Mouse (Mus musculus) kidney, postnatal 0 days (tissue): ENCODE measurements at regions not wholly inside any gene's neighbourhood (a gene's known extent, or its start where the extent isn't known, plus 50 kb on each side); places are given as distances from the start of the nearest gene placed in this dataset.
A peak's percentile ranks its signal among the peaks of the same experiment; 100 is the strongest.
"Not testable (repeated sequence)": the region's sequence is repeated elsewhere in the genome, so short reads cannot be mapped to it uniquely, and the experiment has no call there.

Experiments used
- ATAC-seq: fragments of 200-750 bp; cut with Nextera tagmentation; replicated peaks from 2 replicates; pipeline ENCODE4 v1.8.0; 2017; ENCODE audit warnings: low read depth, moderate number of reproducible peaks, moderate TSS enrichment, moderate library complexity; ENCODE audit not compliant: low FRiP score
- DNase-seq: peaks from one replicate; pipeline ENCODE4 v3.0.0-alpha.2; 2016; ENCODE audit warnings: low spot score
- H3K27ac ChIP-seq: fragments of 300-500 bp; sonication (generic); 2 replicates; pipeline ENCODE4 v1.5.1; 2014; ENCODE audit warnings: mild to moderate bottlenecking
- H3K27me3 ChIP-seq: fragments of 300-500 bp; sonication (generic); 2 replicates; pipeline ENCODE4 v1.6.1; 2014; ENCODE audit warnings: low read length, mixed read lengths; ENCODE audit not compliant: insufficient read depth
- H3K36me3 ChIP-seq: fragments of 300-500 bp; sonication (generic); 2 replicates; pipeline ENCODE4 v1.6.1; 2014; ENCODE audit warnings: low read length, mixed read lengths; ENCODE audit not compliant: insufficient read depth
- H3K4me1 ChIP-seq: fragments of 300-500 bp; sonication (generic); replicated peaks from 2 replicates; pipeline ENCODE4 v1.6.1; 2014; ENCODE audit warnings: antibody characterized with exemption, low read length, mixed read lengths; ENCODE audit not compliant: insufficient read depth
- H3K4me2 ChIP-seq: fragments of 300-500 bp; sonication (generic); 2 replicates; pipeline ENCODE4 v1.6.1; 2014; ENCODE audit warnings: mild to moderate bottlenecking, low read length, moderate library complexity, mixed read lengths
- H3K4me3 ChIP-seq: fragments of 300-500 bp; sonication (generic); replicated peaks from 2 replicates; pipeline ENCODE4 v1.5.1; 2014; ENCODE audit warnings: low read depth, low read length
- H3K9ac ChIP-seq: fragments of 300-500 bp; sonication (generic); 2 replicates; pipeline ENCODE4 v1.6.1; 2014; ENCODE audit warnings: low read depth, low read length
- H3K9me3 ChIP-seq: fragments of 300-500 bp; sonication (generic); replicated peaks from 2 replicates; pipeline ENCODE4 v1.6.1; 2016; ENCODE audit warnings: low read length, inconsistent platforms, mixed read lengths
- CTCF ChIP-seq: IDR thresholded peaks from 2 replicates; pipeline ENCODE4 v1.5.1; 2016; ENCODE audit warnings: antibody characterized with exemption, low read depth, mild to moderate bottlenecking, moderate library complexity
- WGBS: fragments of 180-500 bp; shearing (Covaris S2); extraction: QIAGEN DNeasy Blood & Tissue Kit; methylation state at CpG from one replicate; pipeline ENCODE4 v1.1.7; 2014; 5-methylcytosine and 5-hydroxymethylcytosine counted together

- TF ChIP-seq CTCF, result no peak
- Histone ChIP-seq H3K4me3 (no peak overlapping the region), H3K9ac (no peak overlapping the region), H3K4me1 (0 out of 2 replicates have a peak, but pooled peaks cover 6% of the 10 kb centered on the region), H3K9me3 (no peaks in the 10 kb centered on the region), H3K4me2 (no peak overlapping the region), H3K27ac (no peak overlapping the region), H3K36me3 (no peaks in the 10 kb centered on the region), H3K27me3 (no peaks in the 10 kb centered on the region)
- ATAC-seq (no peak), DNase-seq (no peak)
- WGBS, result 62% methylated on average over 12 of the region's 12 CpGs
Measured at GRCm38 (mm10) chr12:109748326-109749059, 148.4 kb upstream of the Rtl1 start.

- Histone ChIP-seq H3K36me3 (no peaks in the 10 kb centered on the region), H3K27ac (no peak overlapping the region), H3K27me3 (no peaks in the 10 kb centered on the region), H3K4me3 (no peak overlapping the region), H3K9ac (no peak overlapping the region), H3K4me2 (peak overlapping the region; percentile 25; the same call in 1 of the 2 replicates), H3K4me1 (0 out of 2 replicates have a peak, but pooled peaks cover 6% of the 10 kb centered on the region), H3K9me3 (no peaks in the 10 kb centered on the region)
- TF ChIP-seq CTCF, result no peak
- WGBS, result 41% methylated on average over 2 of the region's 2 CpGs
- DNase-seq (no peak), ATAC-seq (no peak)
Measured at GRCm38 (mm10) chr12:109749256-109749655, 149.1 kb upstream of the Rtl1 start.

GRCm38 (mm10) chr12:109749711-109750243 is 149.6 kb upstream of the Rtl1 start:
- Histone ChIP-seq H3K9ac (no peak overlapping the region), H3K36me3 (no peaks in the 10 kb centered on the region), H3K27me3 (no peaks in the 10 kb centered on the region), H3K4me1 (0 out of 2 replicates have a peak, but pooled peaks cover 6% of the 10 kb centered on the region), H3K9me3 (no peaks in the 10 kb centered on the region), H3K27ac (no peak overlapping the region), H3K4me2 (peak overlapping the region; percentile 25), H3K4me3 (no peak overlapping the region)
- 1% methylated on average over 14 of the region's 14 CpGs for WGBS
- peak; percentile 86 for ATAC-seq
- peak; percentile 85 for DNase-seq
- TF ChIP-seq CTCF, result peak; percentile 62

GRCm38 (mm10) chr12:109754986-109755385 is 154.9 kb upstream of the Rtl1 start:
- H3K9me3 ChIP-seq, result no peaks in the 10 kb centered on the region
- H3K4me2 ChIP-seq, result no peak overlapping the region
- no peaks in the 10 kb centered on the region for H3K36me3 ChIP-seq
- ATAC-seq (no peak), DNase-seq (no peak)
- no peak overlapping the region for H3K9ac ChIP-seq
- no peak for TF ChIP-seq CTCF
- no peaks in the 10 kb centered on the region for H3K4me1 ChIP-seq
- H3K4me3 ChIP-seq, result no peak overlapping the region
- 88% methylated on average over 7 of the region's 7 CpGs for WGBS
- H3K27me3 ChIP-seq, result no peaks in the 10 kb centered on the region
- no peak overlapping the region for H3K27ac ChIP-seq

- no peaks in the 10 kb centered on the region for H3K36me3 ChIP-seq
- 66% methylated on average over 4 of the region's 4 CpGs for WGBS
- DNase-seq, result no peak
- no peaks in the 10 kb centered on the region for H3K9me3 ChIP-seq
- no peak overlapping the region for H3K4me3 ChIP-seq
- TF ChIP-seq CTCF, result no peak
- no peak for ATAC-seq
- no peak overlapping the region for H3K9ac ChIP-seq
- no peak overlapping the region for H3K4me2 ChIP-seq
- no peak overlapping the region for H3K27ac ChIP-seq
- H3K27me3 ChIP-seq, result no peaks in the 10 kb centered on the region
- H3K4me1 ChIP-seq, result no peaks in the 10 kb centered on the region
Measured at GRCm38 (mm10) chr12:109764293-109764692, 164.2 kb upstream of the Rtl1 start.

- not testable (repeated sequence) for H3K9ac ChIP-seq, H3K36me3 ChIP-seq, H3K27me3 ChIP-seq, H3K9me3 ChIP-seq, DNase-seq, H3K4me2 ChIP-seq, H3K4me1 ChIP-seq, H3K4me3 ChIP-seq, ATAC-seq, H3K27ac ChIP-seq
- WGBS, result 91% methylated on average over 5 of the region's 5 CpGs
Measured at GRCm38 (mm10) chr12:109766602-109767001, 166.5 kb upstream of the Rtl1 start.
